Mouse (Mus musculus): ENCODE measurements around the gene Crebl2. TPM values are rescaled to one million over a fixed set of nuclear protein-coding genes. Genes with fewer than 3 reads are reported as not detected.

Gene Crebl2
- polyA plus RNA-seq (2016; fragmentation: Nextera tagmentation; extraction: Ambion mirVana), result 2.5 and 2.9 TPM in 2 replicates

DNA sequence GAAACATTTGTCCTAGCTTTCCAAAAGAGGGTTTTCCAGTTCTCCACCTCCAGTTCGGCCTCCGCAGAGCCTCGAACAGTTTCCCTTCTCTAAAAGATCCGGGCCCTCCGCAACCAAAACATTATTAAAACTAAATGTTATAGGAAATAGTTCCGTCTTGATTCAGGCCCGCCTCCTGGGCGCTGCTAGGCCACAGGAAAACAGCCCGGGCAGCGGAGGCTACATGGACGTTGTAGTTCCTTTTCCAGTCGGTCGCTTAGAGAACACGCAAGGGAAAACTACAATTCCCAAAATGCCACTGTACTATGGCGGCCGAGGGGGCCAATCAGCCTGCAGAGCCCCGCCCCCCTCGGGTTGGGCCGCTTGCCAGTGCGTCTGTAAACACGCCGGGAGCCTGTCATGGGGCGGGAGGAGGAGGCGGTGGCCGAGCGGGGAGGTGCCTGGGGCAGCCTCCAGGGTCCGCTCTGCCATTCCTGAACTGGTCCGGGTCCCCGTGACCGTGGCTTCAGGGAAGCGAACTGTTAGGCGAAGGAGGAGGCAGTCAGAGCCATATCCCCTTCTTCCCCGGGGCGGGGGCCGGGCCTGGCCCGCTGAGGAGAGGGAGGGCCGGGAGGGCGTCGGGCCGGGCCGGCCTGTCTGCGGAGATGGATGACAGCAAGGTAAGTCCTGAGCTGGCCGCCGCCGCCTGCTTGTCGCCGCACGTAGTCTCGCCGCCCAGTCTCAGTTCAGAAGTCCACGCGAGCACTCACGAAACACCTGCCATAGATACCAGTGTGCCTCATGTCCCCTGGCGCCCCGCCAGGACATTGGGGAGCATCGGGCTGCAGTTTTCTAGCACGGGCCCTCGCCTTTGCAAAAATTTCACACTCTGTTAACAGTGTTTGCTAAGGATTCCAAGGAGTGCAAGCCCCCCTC lies at the start of gene Crebl2:
TSS of gene Crebl2 (plus strand) at position 369 of the 915 bp plus-strand sequence.
- Histone ChIP-seq H3K4me1 (peaks cover 13% of the 10 kb centered on the region; the same call in 1 of the 2 replicates), H3K4me2 (replicated peaks) (peak within 1 kb of the TSS; percentile 90), H3K27ac (replicated peaks) (peak within 1 kb of the TSS; percentile 85), H3K9ac (replicated peaks) (peak within 1 kb of the TSS; percentile 73), H3K9me3 (no peaks in the 10 kb centered on the region), H3K4me3 (peak within 1 kb of the TSS; percentile 75), H3K36me3 (no peaks in the 10 kb centered on the region), H3K27me3 (no peaks in the 10 kb centered on the region)
- peak; percentile 98 for ATAC-seq (ENCODE audit: low FRiP score, low read depth)
- under 1% methylated on average over 55 of the region's 58 CpGs for WGBS

DNA sequence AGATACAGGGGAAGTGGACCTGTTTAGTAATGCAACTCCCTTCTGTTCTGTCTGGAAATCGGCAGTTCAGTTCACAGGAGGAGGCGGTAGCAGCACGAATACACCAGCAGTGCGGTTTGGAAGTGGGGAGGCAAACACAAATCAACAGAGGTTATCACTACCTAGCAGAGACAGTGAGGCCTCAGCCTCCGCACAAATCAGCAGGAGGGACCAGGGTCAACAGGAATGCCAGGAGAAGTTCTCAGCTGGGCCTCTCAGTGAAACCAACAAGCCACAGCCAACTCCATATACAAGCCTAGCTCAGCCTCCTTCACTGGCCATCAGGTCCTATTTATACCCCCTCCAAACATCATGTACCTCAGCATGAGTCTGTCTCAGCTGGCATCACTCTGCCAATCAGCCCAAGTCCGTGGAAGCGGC lies 48.5 kb upstream of the Crebl2 start:
- H3K36me3 ChIP-seq, result no peaks in the 10 kb centered on the region

DNA sequence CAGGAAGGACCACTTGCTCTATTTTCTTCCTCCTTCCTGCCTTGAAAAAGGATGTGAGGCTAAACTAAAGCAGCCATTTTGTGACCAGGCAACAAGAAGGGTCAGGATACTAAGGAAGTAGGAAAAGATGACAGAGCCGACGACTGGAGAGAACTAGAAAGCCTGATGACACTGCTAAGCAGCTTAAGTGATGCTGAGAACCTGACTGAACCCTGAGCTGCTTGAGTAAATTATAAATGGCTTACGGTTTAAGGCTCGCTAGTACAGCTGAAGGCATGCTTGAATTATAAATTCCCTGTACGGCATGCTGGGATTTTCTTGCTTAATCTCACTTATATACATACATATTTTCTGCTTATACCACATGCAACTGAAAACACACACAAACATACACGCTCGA lies 47.1 kb upstream of the Crebl2 start:
- H3K9ac ChIP-seq (replicated peaks), result no peak overlapping the region
- no peak for ATAC-seq (ENCODE audit: low FRiP score, low read depth)
- no peak overlapping the region for H3K4me3 ChIP-seq
- 83% methylated on average over 7 of the region's 7 CpGs for WGBS
- H3K9me3 ChIP-seq, result no peaks in the 10 kb centered on the region
- no peak overlapping the region for H3K4me2 ChIP-seq (replicated peaks)
- H3K27ac ChIP-seq (replicated peaks), result no peak overlapping the region
- no peaks in the 10 kb centered on the region for H3K27me3 ChIP-seq
- no peaks in the 10 kb centered on the region for H3K4me1 ChIP-seq
- H3K36me3 ChIP-seq, result no peaks in the 10 kb centered on the region

More for the DNA sequence above, 48.5 kb upstream of the Crebl2 start:
- Histone ChIP-seq H3K4me1 (no peaks in the 10 kb centered on the region), H3K9ac (replicated peaks) (no peak overlapping the region), H3K27ac (replicated peaks) (no peak overlapping the region), H3K4me3 (no peak overlapping the region), H3K4me2 (replicated peaks) (no peak overlapping the region), H3K9me3 (no peaks in the 10 kb centered on the region), H3K27me3 (no peaks in the 10 kb centered on the region)
- WGBS, result 85% methylated on average over 7 of the region's 7 CpGs
- no peak for ATAC-seq (ENCODE audit: low FRiP score, low read depth)

DNA sequence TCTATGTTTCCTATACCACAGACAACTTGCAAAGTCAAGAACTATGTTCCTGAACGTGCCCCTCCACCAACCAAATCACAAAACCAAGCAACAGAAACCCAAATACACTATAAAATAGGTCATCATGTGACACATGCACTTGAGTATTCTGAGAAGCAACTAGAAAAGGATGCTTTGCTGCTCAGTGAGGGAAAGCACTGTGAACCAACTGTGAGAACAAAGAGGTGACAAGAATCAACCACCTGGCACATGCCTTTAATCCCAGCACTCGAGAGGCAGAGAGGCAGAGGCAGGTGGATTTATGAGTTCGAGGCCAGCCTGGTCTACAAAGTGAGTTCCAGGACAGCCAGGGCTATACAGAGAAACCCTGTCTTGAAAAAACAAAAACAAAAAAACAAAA lies 43.5 kb upstream of the Crebl2 start:
- no peak overlapping the region for H3K4me3 ChIP-seq
- H3K27ac ChIP-seq (replicated peaks), result no peak overlapping the region
- peaks cover 7% of the 10 kb centered on the region for H3K4me1 ChIP-seq
- no peaks in the 10 kb centered on the region for H3K36me3 ChIP-seq
- H3K27me3 ChIP-seq, result no peaks in the 10 kb centered on the region
- ATAC-seq (ENCODE audit: low FRiP score, low read depth), result no peak
- 74% methylated on average over 3 of the region's 3 CpGs for WGBS
- no peak overlapping the region for H3K4me2 ChIP-seq (replicated peaks)
- H3K9ac ChIP-seq (replicated peaks), result no peak overlapping the region
- no peaks in the 10 kb centered on the region for H3K9me3 ChIP-seq

DNA sequence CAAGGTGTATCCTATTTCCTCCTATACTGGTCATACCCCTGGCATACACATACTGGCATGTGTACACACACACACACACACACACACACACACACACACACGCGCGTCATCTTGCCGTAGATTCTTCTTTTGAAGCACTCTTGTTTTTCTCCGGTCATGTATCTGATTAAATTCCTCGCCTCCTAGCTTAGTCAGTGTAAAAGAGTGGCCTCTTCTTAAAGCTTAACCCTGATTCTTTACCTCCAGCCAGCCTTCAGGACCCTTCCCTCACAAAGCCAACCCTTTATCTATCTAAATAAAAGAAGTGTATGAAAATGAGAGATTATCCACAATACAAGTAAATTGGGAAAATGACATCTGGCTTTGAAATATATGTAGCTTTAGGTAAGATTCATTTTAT lies 40.9 kb upstream of the Crebl2 start:
- H3K4me2 ChIP-seq (replicated peaks), result no peak overlapping the region
- peaks cover 12% of the 10 kb centered on the region; the same call in 1 of the 2 replicates for H3K27me3 ChIP-seq
- H3K36me3 ChIP-seq, result no peaks in the 10 kb centered on the region
- peaks cover 10% of the 10 kb centered on the region for H3K4me1 ChIP-seq
- H3K9me3 ChIP-seq, result no peaks in the 10 kb centered on the region
- ATAC-seq (ENCODE audit: low FRiP score, low read depth), result no peak
- WGBS, result 37% methylated on average over 6 of the region's 6 CpGs
- no peak overlapping the region for H3K4me3 ChIP-seq
- H3K9ac ChIP-seq (replicated peaks), result no peak overlapping the region
- H3K27ac ChIP-seq (replicated peaks), result no peak overlapping the region

DNA sequence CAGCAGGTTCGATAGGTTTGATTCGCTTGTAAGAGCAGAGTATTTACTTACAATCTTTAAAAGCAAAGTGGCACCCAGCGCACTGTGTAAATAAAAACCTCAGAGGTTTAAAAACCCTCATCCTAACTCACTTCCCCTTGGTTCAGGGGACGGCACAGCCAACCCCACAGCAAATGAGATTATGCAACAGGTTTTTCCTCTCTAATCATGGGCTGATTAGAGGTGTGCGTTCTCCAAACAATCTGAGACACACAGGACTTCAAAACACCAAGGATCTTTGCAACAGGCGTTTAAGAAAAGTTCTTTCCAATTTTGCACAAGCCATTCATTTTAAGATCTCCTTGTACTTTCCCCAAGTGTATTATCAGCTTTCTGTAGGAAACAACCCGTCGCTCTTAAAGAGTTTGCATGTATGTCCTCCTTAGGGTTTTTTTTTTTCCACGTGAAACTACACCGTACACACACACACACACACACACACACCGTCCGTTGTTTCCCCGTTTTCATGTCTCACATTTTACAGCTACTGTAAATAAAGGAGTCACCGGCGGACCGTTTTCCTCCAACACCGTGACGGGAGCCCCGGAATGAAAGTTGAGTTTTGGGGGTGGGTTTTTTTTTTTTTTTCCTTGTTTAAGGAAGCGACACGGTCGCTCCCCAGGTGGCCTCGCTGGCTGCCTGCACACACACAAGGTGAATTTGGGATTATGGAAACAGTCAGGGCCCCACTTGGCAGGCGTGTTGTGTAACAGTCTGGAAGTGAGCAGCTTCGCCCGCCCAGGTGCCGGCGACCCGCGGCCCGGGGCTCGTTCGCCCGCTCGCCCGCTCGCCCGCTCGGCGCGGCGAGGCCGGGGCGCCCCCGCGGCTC lies 38.5 kb upstream of the Crebl2 start:
- peak overlapping the region; percentile 89 for H3K9ac ChIP-seq (replicated peaks)
- H3K4me2 ChIP-seq (replicated peaks), result peak overlapping the region; percentile 55
- H3K4me1 ChIP-seq, result peaks cover 11% of the 10 kb centered on the region
- peak overlapping the region; percentile 75 for H3K4me3 ChIP-seq
- no peaks in the 10 kb centered on the region for H3K9me3 ChIP-seq
- H3K36me3 ChIP-seq, result no peaks in the 10 kb centered on the region
- H3K27me3 ChIP-seq, result peaks cover 13% of the 10 kb centered on the region; the same call in 1 of the 2 replicates
- 1% methylated on average over 46 of the region's 46 CpGs for WGBS
- H3K27ac ChIP-seq (replicated peaks), result peak overlapping the region; percentile 90; the same call in 1 of the 2 replicates
- peak; percentile 64; the same call in 1 of the 2 replicates for ATAC-seq (ENCODE audit: low FRiP score, low read depth)

DNA sequence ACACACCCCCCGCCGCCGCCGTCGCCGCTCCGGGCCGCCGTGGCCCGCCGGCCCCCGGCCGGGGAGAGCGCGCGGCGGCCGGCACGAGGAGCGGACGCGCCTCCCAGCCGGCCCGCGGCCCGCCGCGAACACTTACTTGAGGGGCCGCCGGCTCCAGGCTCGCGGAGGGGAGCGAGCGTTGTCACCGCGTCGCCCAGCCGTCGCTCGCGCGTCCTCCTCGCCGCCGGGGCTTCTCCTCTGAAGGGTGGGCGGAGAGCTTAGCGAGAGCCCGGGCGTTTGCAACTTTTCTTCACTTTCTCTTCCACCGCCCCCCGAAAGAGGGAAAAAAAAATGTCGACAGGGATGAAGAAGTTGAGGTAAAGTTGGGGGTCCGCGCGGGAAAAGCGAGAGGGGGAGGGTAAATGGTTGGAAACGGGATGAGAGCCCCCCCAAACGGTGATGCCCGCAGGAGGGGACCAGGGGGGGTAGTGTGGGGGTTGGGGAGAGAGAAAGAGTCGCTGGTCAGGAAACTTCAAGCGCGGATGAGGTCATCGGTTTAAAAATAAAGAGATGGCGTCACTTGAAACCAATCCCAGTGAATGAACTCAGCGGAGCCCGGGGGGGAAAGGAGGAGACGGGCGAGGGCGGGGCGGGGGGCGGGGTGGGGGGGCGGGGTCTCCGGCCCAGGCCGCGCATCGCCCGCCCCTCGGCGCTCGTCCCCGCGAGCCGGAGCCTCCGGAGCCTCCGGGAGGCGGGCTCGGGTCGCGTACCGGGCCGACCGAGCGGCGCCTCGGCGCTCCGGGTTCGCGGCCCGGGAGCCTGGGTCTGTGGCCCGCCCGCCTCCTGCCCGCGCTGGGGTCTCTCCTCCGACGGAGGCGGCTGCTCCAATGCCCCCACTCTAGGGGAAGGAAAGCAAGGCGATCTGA lies 37.6 kb upstream of the Crebl2 start, which contains the start of gene Dusp16:
TSS of gene Dusp16 (minus strand) at position 485 of the 905 bp plus-strand sequence.
- Histone ChIP-seq H3K4me3 (peak within 1 kb of the TSS; percentile 75), H3K9me3 (no peaks in the 10 kb centered on the region), H3K4me2 (replicated peaks) (peak within 1 kb of the TSS; percentile 55), H3K27ac (replicated peaks) (peak within 1 kb of the TSS; percentile 90), H3K9ac (replicated peaks) (peak within 1 kb of the TSS; percentile 89), H3K36me3 (no peaks in the 10 kb centered on the region), H3K4me1 (peaks cover 11% of the 10 kb centered on the region), H3K27me3 (peaks cover 13% of the 10 kb centered on the region; the same call in 1 of the 2 replicates)
- peak; percentile 83 for ATAC-seq (ENCODE audit: low FRiP score, low read depth)
- whole genome bisulfite sequencing, result under 1% methylated on average over 66 of the region's 108 CpGs

DNA sequence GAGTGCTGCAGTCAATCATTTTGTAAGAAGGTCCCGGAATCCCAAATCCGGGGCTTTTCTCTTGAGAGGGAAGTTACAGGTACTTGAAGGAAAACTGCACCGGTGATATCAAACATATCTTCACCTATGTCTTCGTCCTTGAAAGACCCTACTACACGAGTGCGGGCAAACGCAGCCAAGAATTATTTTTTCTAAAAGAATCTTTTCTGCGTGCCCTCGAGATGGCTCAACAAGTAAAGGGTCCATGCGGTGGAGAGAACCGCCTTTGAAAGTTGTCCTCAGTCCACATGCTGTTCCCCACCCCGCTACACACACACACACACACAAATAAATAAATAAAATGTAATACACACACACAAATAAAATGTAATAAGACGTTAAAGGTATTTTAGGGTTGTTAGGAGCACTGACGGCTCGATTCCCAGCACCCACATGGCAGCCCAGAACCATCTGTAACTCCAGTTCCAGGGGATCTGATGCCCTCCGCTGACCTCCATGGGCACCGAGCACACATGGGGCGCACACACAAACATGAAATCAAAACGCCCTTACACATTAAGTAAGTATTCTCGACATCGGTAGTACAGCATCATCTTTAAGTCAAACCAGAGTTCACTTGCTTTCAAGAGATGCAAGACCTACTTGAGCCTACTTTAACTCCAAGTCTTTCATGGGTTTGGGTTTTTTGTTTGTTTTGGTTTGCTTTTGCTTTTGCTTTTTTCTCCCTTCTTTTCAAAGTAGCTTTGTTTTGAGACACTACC lies 36.7 kb upstream of the Crebl2 start:
- WGBS, result 39% methylated on average over 21 of the region's 21 CpGs
- Histone ChIP-seq H3K4me2 (replicated peaks) (peak overlapping the region; percentile 55), H3K4me1 (peaks cover 11% of the 10 kb centered on the region), H3K27ac (replicated peaks) (no peak overlapping the region), H3K9me3 (no peaks in the 10 kb centered on the region), H3K9ac (replicated peaks) (peak overlapping the region; percentile 52), H3K4me3 (peak overlapping the region; percentile 75), H3K36me3 (no peaks in the 10 kb centered on the region), H3K27me3 (peaks cover 13% of the 10 kb centered on the region; the same call in 1 of the 2 replicates)
- ATAC-seq (ENCODE audit: low FRiP score, low read depth), result peak; percentile 7; the same call in 1 of the 2 replicates

DNA sequence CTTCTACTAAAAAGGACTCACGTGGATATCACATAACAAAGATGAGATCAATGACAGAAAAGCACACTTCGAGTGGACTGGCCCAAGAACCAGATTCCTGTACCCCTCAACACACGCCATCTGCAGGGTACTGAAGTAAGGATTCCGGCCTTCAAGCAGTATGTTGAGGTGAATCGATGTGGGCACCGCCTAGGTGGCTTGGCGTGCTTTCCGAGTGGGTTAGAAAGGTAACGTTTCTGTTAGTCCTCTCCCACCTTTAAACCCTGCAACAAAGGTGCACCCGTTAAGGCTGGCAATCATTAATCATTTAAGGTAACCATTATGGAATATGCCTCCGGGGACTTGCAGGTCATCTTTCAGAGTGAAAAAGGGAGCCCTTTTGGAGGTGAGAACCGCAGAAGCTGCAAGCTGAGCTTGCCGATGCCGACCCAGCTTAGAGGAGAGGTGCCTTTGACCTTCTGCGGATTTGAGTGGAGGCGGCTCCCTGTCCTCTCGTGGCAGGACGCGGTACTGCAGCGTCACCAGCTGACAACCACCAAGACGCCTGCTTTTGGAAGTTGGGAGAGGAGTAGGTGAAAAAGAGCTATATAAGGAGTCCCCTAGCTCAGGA lies 35.9 kb upstream of the Crebl2 start:
- Histone ChIP-seq H3K36me3 (no peaks in the 10 kb centered on the region), H3K27ac (replicated peaks) (no peak overlapping the region), H3K9me3 (no peaks in the 10 kb centered on the region), H3K4me1 (peaks cover 10% of the 10 kb centered on the region), H3K27me3 (peaks cover 13% of the 10 kb centered on the region; the same call in 1 of the 2 replicates), H3K4me3 (0 out of 2 replicates have a peak overlapping the region, but pooled peaks have one; percentile 3), H3K9ac (replicated peaks) (no peak overlapping the region), H3K4me2 (replicated peaks) (peak overlapping the region; percentile 42)
- WGBS, result 15% methylated on average over 21 of the region's 21 CpGs
- ATAC-seq (ENCODE audit: low FRiP score, low read depth), result 0 out of 2 replicates have a peak, but pooled peaks have one; percentile 10

DNA sequence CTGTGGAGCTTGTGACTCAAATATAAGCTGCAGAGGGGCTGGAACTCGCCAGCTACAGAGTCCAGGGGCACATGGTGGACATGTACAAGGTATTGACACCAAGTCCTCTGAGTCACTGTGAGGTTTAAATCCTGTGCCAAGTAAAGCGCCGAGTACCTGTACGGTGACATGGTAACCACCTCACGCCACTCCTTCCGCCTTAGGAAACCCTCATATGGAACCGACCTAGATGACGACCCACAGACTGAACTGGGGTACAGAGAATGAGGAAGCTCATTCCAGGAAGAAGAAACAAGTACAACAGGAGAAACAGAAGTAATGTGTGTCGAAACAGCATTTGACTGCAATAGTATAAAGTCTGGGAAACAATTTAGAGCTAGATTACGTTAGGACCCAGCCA lies 33.7 kb upstream of the Crebl2 start:
- Histone ChIP-seq H3K36me3 (no peaks in the 10 kb centered on the region), H3K9me3 (no peaks in the 10 kb centered on the region), H3K4me1 (0 out of 2 replicates have a peak, but pooled peaks cover 4% of the 10 kb centered on the region), H3K9ac (replicated peaks) (no peak overlapping the region), H3K4me2 (replicated peaks) (no peak overlapping the region), H3K4me3 (no peak overlapping the region), H3K27me3 (peaks cover 13% of the 10 kb centered on the region; the same call in 1 of the 2 replicates), H3K27ac (replicated peaks) (no peak overlapping the region)
- no peak for ATAC-seq (ENCODE audit: low FRiP score, low read depth)
- 90% methylated on average over 10 of the region's 10 CpGs for WGBS
